Mouse (Mus musculus): ENCODE measurements around the gene Ppp1r12a. TPM values are rescaled to one million over a fixed set of nuclear protein-coding genes. Genes with fewer than 3 reads are reported as not detected.

Gene Ppp1r12a
- polyA plus RNA-seq (2015; fragmentation: Illumina TruSeq; extraction: RNeasy Lipid Tissue Mini Kit (QIAGEN cat#74804); ENCODE audit: low read depth, low replicate concordance) = 71.3 TPM

GRCm38 (mm10) chr10:108161261-108162256 is at the start of gene Ppp1r12a:
TSS of gene Ppp1r12a (plus strand) at chr10:108162193.

GRCm38 (mm10) chr10:108331784-108332561 is 170.0 kb downstream of the Ppp1r12a start, which contains the start of gene Pawr:
TSS of gene Pawr (plus strand) at chr10:108332121.

Other genes with a start within 250 kb of the Ppp1r12a start
- 3.2 TPM for gene Pawr, start 169.9 kb downstream of the Ppp1r12a start, polyA plus RNA-seq (2015; fragmentation: Illumina TruSeq; extraction: RNeasy Lipid Tissue Mini Kit (QIAGEN cat#74804); ENCODE audit: low read depth, low replicate concordance)